Mouse (Mus musculus) MEL (cell line): ENCODE data around the gene Asgr2. TPM values are rescaled to one million over a fixed set of nuclear protein-coding genes. Genes with fewer than 3 reads are reported as not detected.

Experiments
- DNase-seq: peaks from one replicate; pipeline ENCODE4 v3.0.0; 2011; ENCODE audit warnings: low read depth, low spot score
- H3K27ac ChIP-seq: 2 replicates; pipeline ENCODE4 v1.5.1; 2012; ENCODE audit warnings: low read depth, mild to moderate bottlenecking, control low read depth, low read length, moderate library complexity; ENCODE audit not compliant: control insufficient read depth
- H3K27me3 ChIP-seq, 2 experiments: fragments of 150-350 bp in 1 of 2; sonication (generic) in 1 of 2; 2 replicates each; pipeline ENCODE4 v1.6.1; 2012; ENCODE audit warnings: low read length in 2 of 2, mild to moderate bottlenecking in 2 of 2, improper control_type of control experiment in 1 of 2, moderate library complexity in 1 of 2; ENCODE audit not compliant: insufficient read depth in 2 of 2, control insufficient read depth in 1 of 2
- H3K36me3 ChIP-seq, 2 experiments: 2 replicates each; pipeline ENCODE4 v1.6.1; 2012 to 2014; ENCODE audit warnings: low read length in 2 of 2, improper control_type of control experiment in 1 of 2, inconsistent platforms in 1 of 2, mild to moderate bottlenecking in 1 of 2; ENCODE audit not compliant: insufficient read depth in 2 of 2, control insufficient read depth in 1 of 2
- H3K4me1 ChIP-seq, 2 experiments: fragments of 150-350 bp in 1 of 2; sonication (generic) in 1 of 2; 2 replicates each; pipeline ENCODE4 v1.6.1; 2012; ENCODE audit warnings: low read length in 2 of 2, improper control_type of control experiment in 1 of 2, mild to moderate bottlenecking in 1 of 2; ENCODE audit not compliant: insufficient read depth in 2 of 2, control insufficient read depth in 1 of 2
- H3K4me3 ChIP-seq, 2 experiments: fragments of 150-350 bp in 1 of 2; sonication (generic) in 1 of 2; 2 replicates each; pipeline ENCODE4 v1.5.1; 2012; ENCODE audit warnings: low read depth in 2 of 2, low read length in 2 of 2, mild to moderate bottlenecking in 2 of 2, moderate library complexity in 2 of 2, control low read depth in 1 of 2, improper control_type of control experiment in 1 of 2; ENCODE audit not compliant: control insufficient read depth in 1 of 2, insufficient read depth in 1 of 2
- H3K79me2 ChIP-seq: 2 replicates; pipeline ENCODE4 v1.6.1; 2012; ENCODE audit warnings: mild to moderate bottlenecking, low read length, moderate library complexity; ENCODE audit not compliant: control insufficient read depth, poor library complexity, insufficient read depth
- H3K9ac ChIP-seq: 2 replicates; pipeline ENCODE4 v1.6.1; 2012; ENCODE audit warnings: low read depth, mild to moderate bottlenecking, control low read depth, low read length, moderate library complexity; ENCODE audit not compliant: control insufficient read depth, poor library complexity, severe bottlenecking
- H3K9me3 ChIP-seq: fragments of 150-350 bp; sonication (generic); replicated peaks from 2 replicates; pipeline ENCODE4 v1.6.1; 2012; ENCODE audit warnings: mild to moderate bottlenecking, low read length, improper control_type of control experiment, moderate library complexity; ENCODE audit not compliant: insufficient read depth
- CHD1 ChIP-seq: IDR thresholded peaks from 2 replicates; pipeline ENCODE4 v1.6.1; 2012; ENCODE audit warnings: low read depth, mild to moderate bottlenecking, inconsistent platforms, low read length, improper control_type of control experiment
- CTCF ChIP-seq, 3 experiments: IDR thresholded peaks in 2 of 3; conservative IDR thresholded peaks in 1 of 3; 2 replicates each; pipeline ENCODE4 v1.5.1; 2011 to 2012; ENCODE audit warnings: low read length in 3 of 3, low read depth in 2 of 3, mild to moderate bottlenecking in 2 of 3, improper control_type of control experiment in 1 of 3, inconsistent platforms in 1 of 3, mixed read lengths in 1 of 3, moderate library complexity in 1 of 3; ENCODE audit not compliant: control insufficient read depth in 1 of 3, insufficient read depth in 1 of 3, poor library complexity in 1 of 3, severe bottlenecking in 1 of 3
- ELF1 ChIP-seq: IDR thresholded peaks from 2 replicates; pipeline ENCODE4 v1.6.1; 2014; ENCODE audit warnings: low read depth, mild to moderate bottlenecking, inconsistent platforms, low read length, improper control_type of control experiment, moderate library complexity
- EP300 ChIP-seq, 2 experiments: IDR thresholded peaks; 2 replicates each; pipeline ENCODE4 v1.6.1; 2011; ENCODE audit warnings: improper control_type of control experiment in 2 of 2, low read length in 2 of 2, low read depth in 1 of 2, mild to moderate bottlenecking in 1 of 2
- GABPA ChIP-seq: IDR thresholded peaks from 2 replicates; pipeline ENCODE4 v1.6.1; 2012; ENCODE audit warnings: low read depth, mild to moderate bottlenecking, inconsistent platforms, low read length, improper control_type of control experiment, moderate library complexity
- KAT2A ChIP-seq: conservative IDR thresholded peaks from 2 replicates; pipeline ENCODE4 v1.6.1; 2012; ENCODE audit warnings: low read depth, low read length, improper control_type of control experiment, inconsistent platforms
- MEF2A ChIP-seq: IDR thresholded peaks from 2 replicates; pipeline ENCODE4 v1.6.1; 2014; ENCODE audit warnings: low read depth, mild to moderate bottlenecking, inconsistent platforms, low read length, improper control_type of control experiment; ENCODE audit not compliant: poor library complexity, insufficient replicate concordance, severe bottlenecking; ENCODE audit errors: extremely low read depth
- MXI1 ChIP-seq: IDR thresholded peaks from 2 replicates; pipeline ENCODE4 v1.6.1; 2011; ENCODE audit warnings: mild to moderate bottlenecking, low read depth, low read length, improper control_type of control experiment
- MYC ChIP-seq: IDR thresholded peaks from 2 replicates; pipeline ENCODE4 v1.6.1; 2011; ENCODE audit warnings: low read depth, mild to moderate bottlenecking, low read length, improper control_type of control experiment, moderate library complexity
- NELFE ChIP-seq: IDR thresholded peaks from 2 replicates; pipeline ENCODE4 v1.6.1; 2011; ENCODE audit warnings: low read depth, low read length, improper control_type of control experiment
- NRF1 ChIP-seq: IDR thresholded peaks from 2 replicates; pipeline ENCODE4 v1.6.1; 2014; ENCODE audit warnings: low read depth, mild to moderate bottlenecking, inconsistent platforms, low read length, improper control_type of control experiment, moderate library complexity; ENCODE audit not compliant: poor library complexity, insufficient read depth, severe bottlenecking
- POLR2A ChIP-seq, 2 experiments: IDR thresholded peaks; 2 replicates each; pipeline ENCODE4 v1.6.1; 2011 to 2012; ENCODE audit warnings: low read length in 2 of 2, mild to moderate bottlenecking in 2 of 2, control low read depth in 1 of 2, improper control_type of control experiment in 1 of 2, low read depth in 1 of 2, moderate library complexity in 1 of 2; ENCODE audit not compliant: control insufficient read depth in 1 of 2, insufficient read depth in 1 of 2, poor library complexity in 1 of 2
- POLR2AphosphoS2 ChIP-seq: IDR thresholded peaks from 2 replicates; pipeline ENCODE4 v1.6.1; 2011; ENCODE audit warnings: low read length, improper control_type of control experiment
- RCOR1 ChIP-seq: IDR thresholded peaks from 2 replicates; pipeline ENCODE4 v1.6.1; 2012; ENCODE audit warnings: low read depth, mild to moderate bottlenecking, inconsistent platforms, low read length, improper control_type of control experiment
- SMC3 ChIP-seq: IDR thresholded peaks from 2 replicates; pipeline ENCODE4 v1.6.1; 2011; ENCODE audit warnings: low read depth, low read length, improper control_type of control experiment
- TAL1 ChIP-seq: IDR thresholded peaks from 2 replicates; pipeline ENCODE4 v1.6.1; 2012; ENCODE audit warnings: mild to moderate bottlenecking, inconsistent platforms, low read length, moderate library complexity, mixed read lengths
- UBTF ChIP-seq: IDR thresholded peaks from 2 replicates; pipeline ENCODE4 v1.6.1; 2012; ENCODE audit warnings: low read depth, mild to moderate bottlenecking, inconsistent platforms, low read length, improper control_type of control experiment, moderate library complexity, borderline replicate concordance; ENCODE audit not compliant: insufficient read depth
- USF1 ChIP-seq: IDR thresholded peaks from 2 replicates; pipeline ENCODE4 v1.6.1; 2014; ENCODE audit warnings: low read depth, mild to moderate bottlenecking, inconsistent platforms, low read length, improper control_type of control experiment, moderate library complexity
- USF2 ChIP-seq, 2 experiments: IDR thresholded peaks; 2 replicates each; pipeline ENCODE4 v1.6.1; 2011 to 2012; ENCODE audit warnings: improper control_type of control experiment in 2 of 2, low read length in 2 of 2, borderline replicate concordance in 1 of 2, inconsistent platforms in 1 of 2, low read depth in 1 of 2, mild to moderate bottlenecking in 1 of 2; ENCODE audit not compliant: insufficient read depth in 1 of 2
- ZC3H11A ChIP-seq: IDR thresholded peaks from 2 replicates; pipeline ENCODE4 v1.6.1; 2012; ENCODE audit warnings: low read depth, mild to moderate bottlenecking, inconsistent platforms, low read length, improper control_type of control experiment
- ZKSCAN1 ChIP-seq: IDR thresholded peaks from 2 replicates; pipeline ENCODE4 v1.6.1; 2012; ENCODE audit warnings: low read depth, mild to moderate bottlenecking, inconsistent platforms, low read length, improper control_type of control experiment, moderate library complexity
- ZMIZ1 ChIP-seq: IDR thresholded peaks from 2 replicates; pipeline ENCODE4 v1.6.1; 2012; ENCODE audit warnings: low read depth, mild to moderate bottlenecking, inconsistent platforms, low read length, improper control_type of control experiment, moderate library complexity
- polyA plus RNA-seq, 2 experiments: library from polyadenylated mRNA; stranded (reverse) in 1 of 2; unstranded in 1 of 2; fragments of >175 nt in 1 of 2; fragments of >200 nt in 1 of 2; gene quantifications; 2 replicates each; pipeline versions ENCODE4 v1.2.1 to v1.2.4; 2012; ENCODE audit warnings: low replicate concordance in 2 of 2, low read depth in 1 of 2; ENCODE audit not compliant: insufficient read length in 2 of 2, insufficient read depth in 1 of 2, missing spikeins in 1 of 2
- total RNA-seq: library from RNA; depleted of rRNA; stranded (reverse); fragments of 300-350 nt; gene quantifications from 2 replicates; pipeline ENCODE4 v1.2.3, GENCODE M21; 2012

The Asgr2 gene
- total and polyA plus RNA-seq, 3 experiments: not detected

- no peak for DNase-seq
- Histone ChIP-seq H3K79me2 (no peaks in the 10 kb centered on the region), H3K4me1 (no peaks in the 10 kb centered on the region), H3K9ac (no peak overlapping the region), H3K27me3 (peaks cover 0 to 1% of the 10 kb centered on the region in 2 experiments; a peak in 2 of 4 replicates), H3K36me3 (no peaks in the 10 kb centered on the region), H3K9me3 (no peaks in the 10 kb centered on the region), H3K4me3 (no peak overlapping the region), H3K27ac (no peak overlapping the region)
- TF ChIP-seq POLR2A (IDR thresholded peaks at IDR 0.05; ENCODE audit: control insufficient read depth in 1 of 2, insufficient read depth in 1 of 2, low read depth in 1 of 2, low read length in 2 of 2, poor library complexity in 1 of 2): no peak
- no peak for TF ChIP-seq UBTF
- TF ChIP-seq KAT2A: no peak
- TF ChIP-seq ELF1: no peak
- no peak for TF ChIP-seq EP300 (IDR thresholded peaks at IDR 0.05; ENCODE audit: low read depth in 1 of 2, low read length in 2 of 2)
- no peak for TF ChIP-seq CTCF (IDR thresholded peaks at IDR 0.05 in 2 of 3, conservative IDR thresholded peaks at IDR 0.05 in 1 of 3; ENCODE audit: control insufficient read depth in 1 of 3, insufficient read depth in 1 of 3, low read depth in 2 of 3, low read length in 3 of 3, poor library complexity in 1 of 3, severe bottlenecking in 1 of 3)
- TF ChIP-seq USF2 (IDR thresholded peaks at IDR 0.05; ENCODE audit: borderline replicate concordance in 1 of 2, insufficient read depth in 1 of 2, low read depth in 1 of 2, low read length in 2 of 2): no peak
- no peak for TF ChIP-seq TAL1
- TF ChIP-seq SMC3: no peak
- TF ChIP-seq ZMIZ1: no peak
- TF ChIP-seq POLR2AphosphoS2: no peak
- no peak for TF ChIP-seq MEF2A
- TF ChIP-seq CHD1: no peak
- TF ChIP-seq ZKSCAN1: no peak
- TF ChIP-seq ZC3H11A: no peak
- TF ChIP-seq NELFE: no peak
- no peak for TF ChIP-seq NRF1
- TF ChIP-seq MYC: no peak
- no peak for TF ChIP-seq GABPA
- TF ChIP-seq USF1: no peak
These were observed 7.9 kb upstream of the Asgr2 start for GRCm38 (mm10) chr11:70084563-70084962.

DNA sequence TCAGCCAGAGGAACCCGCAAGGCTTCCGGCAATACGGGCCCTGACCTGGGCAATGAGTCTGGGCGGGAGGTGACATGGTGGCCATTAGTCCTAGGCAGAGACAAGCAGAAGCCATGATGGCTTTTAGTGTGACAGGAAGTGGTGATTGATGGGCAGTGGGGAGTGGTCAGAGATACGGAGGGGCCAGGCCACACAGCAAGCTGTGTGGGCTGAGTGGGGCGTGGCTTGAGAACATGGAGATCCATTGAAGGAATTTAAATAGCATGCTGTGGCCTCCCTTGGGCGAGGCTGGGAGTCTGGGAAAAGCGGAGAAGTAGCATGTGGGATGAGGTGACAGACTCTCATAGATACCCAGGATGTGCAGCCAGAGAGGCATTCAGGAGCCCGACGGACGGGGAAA lies 5.0 kb downstream of the Asgr2 start:
- H3K4me3 ChIP-seq: no peak overlapping the region
- TF ChIP-seq ZMIZ1 (no peak), ZC3H11A (no peak), RCOR1 (no peak), MXI1 (no peak)
- TF ChIP-seq, all 39 proteins: peak for 0
- no peak for DNase-seq
- no peaks in the 10 kb centered on the region for H3K79me2 ChIP-seq
- no peaks in the 10 kb centered on the region for H3K9me3 ChIP-seq
- H3K36me3 ChIP-seq: no peaks in the 10 kb centered on the region
- H3K9ac ChIP-seq: no peak overlapping the region
- no peak overlapping the region for H3K27ac ChIP-seq
- H3K4me1 ChIP-seq: no peaks in the 10 kb centered on the region
- peaks cover 4 to 8% of the 10 kb centered on the region in 2 experiments; a peak in 2 of 4 replicates for H3K27me3 ChIP-seq
